Mouse (Mus musculus) heart, embryonic 13.5 days (tissue): ENCODE results near the gene Mast4. TPM values are rescaled to one million over a fixed set of nuclear protein-coding genes. Genes with fewer than 3 reads are reported as not detected.
A peak's percentile ranks its signal among the peaks of the same experiment; 100 is the strongest.

ENCODE experiments used
- ATAC-seq: fragments of 200-750 bp; cut with Nextera tagmentation; 2 replicates; pipeline ENCODE4 v1.8.0; 2017; ENCODE audit warnings: moderate TSS enrichment; ENCODE audit not compliant: insufficient number of reproducible peaks, low FRiP score, low TSS enrichment; ENCODE audit errors: extremely low read depth
- H3K27ac ChIP-seq: fragments of 300-500 bp; sonication (generic); replicated peaks from 2 replicates; pipeline ENCODE4 v1.5.1; 2015; ENCODE audit warnings: moderate library complexity, mild to moderate bottlenecking, inconsistent platforms
- H3K27me3 ChIP-seq: fragments of 300-500 bp; sonication (generic); replicated peaks from 2 replicates; pipeline ENCODE4 v1.6.1; 2015; ENCODE audit warnings: mild to moderate bottlenecking, inconsistent platforms
- H3K36me3 ChIP-seq: fragments of 300-500 bp; sonication (generic); 2 replicates; pipeline ENCODE4 v1.6.1; 2015; ENCODE audit warnings: mild to moderate bottlenecking, inconsistent platforms
- H3K4me1 ChIP-seq: fragments of 300-500 bp; sonication (generic); 2 replicates; pipeline ENCODE4 v1.6.1; 2015; ENCODE audit warnings: inconsistent platforms
- H3K4me2 ChIP-seq: fragments of 300-500 bp; sonication (generic); 2 replicates; pipeline ENCODE4 v1.6.1; 2015; ENCODE audit warnings: inconsistent platforms, mild to moderate bottlenecking, moderate library complexity
- H3K4me3 ChIP-seq: fragments of 300-500 bp; sonication (generic); 2 replicates; pipeline ENCODE4 v1.5.1; 2015; ENCODE audit warnings: moderate library complexity, mild to moderate bottlenecking, inconsistent platforms
- H3K9ac ChIP-seq: fragments of 300-500 bp; sonication (generic); 2 replicates; pipeline ENCODE4 v1.6.1; 2015; ENCODE audit warnings: inconsistent platforms, mild to moderate bottlenecking, moderate library complexity
- H3K9me3 ChIP-seq: fragments of 300-500 bp; sonication (generic); 2 replicates; pipeline ENCODE4 v1.6.1; 2016; ENCODE audit warnings: inconsistent platforms
- WGBS: fragments of 180-500 bp; shearing (Covaris S2); methylation state at CpG from one replicate; pipeline ENCODE4 v1.1.7; 2015; ENCODE audit warnings: mixed read lengths; 5-methylcytosine and 5-hydroxymethylcytosine counted together
- polyA plus RNA-seq: library from polyadenylated mRNA; unstranded; fragments of >200 nt; fragmentation: Nextera tagmentation; extraction: Ambion mirVana; gene quantifications from 2 replicates; pipeline ENCODE4 v1.2.1, GENCODE M21; 2015

Mast4 gene
- polyA plus RNA-seq, 1 experiment from 2014 or later: 36.8 TPM

DNA sequence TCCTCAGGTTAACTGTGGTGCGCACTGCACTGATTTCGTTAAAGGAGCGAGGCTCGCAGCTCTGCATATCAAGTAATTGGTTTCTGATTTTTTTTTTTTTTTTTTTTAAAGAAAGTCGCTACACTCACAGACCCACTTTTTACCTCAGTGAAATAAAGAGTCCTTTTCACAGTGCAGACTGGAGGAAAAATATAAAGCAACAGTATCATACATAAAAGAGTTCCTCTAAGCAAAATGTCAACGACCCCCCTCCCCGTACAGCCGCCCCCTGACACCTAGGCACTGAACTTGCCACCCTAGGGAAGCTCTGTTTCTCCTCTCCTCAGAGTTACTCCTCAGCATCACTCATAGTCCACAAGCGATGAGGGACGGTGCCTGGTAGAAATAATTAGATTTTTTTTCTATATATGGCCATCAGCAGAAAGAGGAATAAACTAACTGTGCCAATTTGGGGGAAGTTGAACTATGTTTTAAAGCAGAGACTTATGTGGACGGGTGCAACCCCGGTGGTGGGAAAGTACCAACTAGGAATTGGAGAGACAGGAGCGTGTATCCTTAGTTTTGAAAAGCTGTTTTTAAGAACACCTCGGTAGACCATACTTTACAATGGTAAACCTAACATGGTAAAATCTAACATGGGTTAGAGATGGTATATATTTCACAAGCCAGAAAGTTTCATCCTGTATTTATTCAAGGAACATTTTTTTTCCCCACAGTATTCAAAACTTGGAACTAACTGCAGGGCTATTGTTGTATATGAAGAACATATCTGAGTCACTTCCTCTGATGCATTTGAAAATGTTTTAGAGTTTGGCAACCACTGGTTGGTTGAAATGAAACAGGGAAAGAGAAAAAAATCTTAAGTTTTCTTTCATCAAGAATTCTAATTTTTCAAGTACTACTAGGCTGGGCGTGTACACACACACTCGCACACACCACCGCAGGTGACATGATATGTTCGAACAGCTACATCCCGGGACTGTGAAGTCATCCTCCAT, 375.7 kb downstream of the Mast4 start:
- Histone ChIP-seq H3K36me3 (no peaks in the 10 kb centered on the region), H3K27ac (peak overlapping the region; percentile 96), H3K4me1 (peaks cover 58% of the 10 kb centered on the region), H3K9me3 (no peaks in the 10 kb centered on the region), H3K9ac (peak overlapping the region; percentile 80), H3K27me3 (no peaks in the 10 kb centered on the region), H3K4me3 (peak overlapping the region; percentile 53), H3K4me2 (peak overlapping the region; percentile 70)
- WGBS: 42% methylated on average over 19 of the region's 19 CpGs
- ATAC-seq: no peak

DNA sequence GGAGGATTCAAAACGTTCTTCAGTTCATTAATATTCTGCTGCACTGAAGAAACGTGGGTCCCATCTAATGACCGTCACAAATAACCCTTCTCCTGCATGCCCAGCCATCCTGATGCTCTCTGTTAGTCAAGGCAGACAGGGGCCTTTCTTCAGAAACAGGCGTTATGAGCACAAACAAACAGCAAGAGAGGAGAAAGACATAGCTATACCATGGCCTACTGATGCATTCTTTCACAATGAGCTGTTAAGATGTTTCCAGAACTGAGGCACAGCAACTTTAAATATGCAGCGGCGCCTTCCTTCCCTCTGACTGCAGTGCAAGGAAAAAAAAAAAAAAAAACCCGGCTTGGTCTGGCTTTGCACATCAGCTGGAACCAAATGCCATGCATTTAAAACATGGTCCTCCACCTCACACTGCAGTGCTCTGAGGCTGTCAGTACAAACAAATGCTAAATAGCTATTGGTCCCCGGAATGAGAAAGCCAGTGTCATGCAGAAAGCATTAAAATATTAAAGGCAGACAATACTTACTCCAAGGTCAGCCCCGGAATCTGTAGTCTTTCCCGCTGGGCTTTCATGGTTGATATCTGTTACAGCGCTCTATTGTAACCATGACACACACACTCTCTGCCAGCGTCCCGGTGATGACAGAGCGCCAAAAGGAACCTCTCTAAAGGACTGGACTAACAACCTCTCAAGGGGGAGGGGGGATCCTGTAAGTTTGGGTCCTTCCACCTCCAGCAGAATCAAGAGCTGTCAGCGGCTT, 376.6 kb downstream of the Mast4 start:
- Histone ChIP-seq H3K9me3 (no peaks in the 10 kb centered on the region), H3K27ac (peak overlapping the region; percentile 96), H3K36me3 (no peaks in the 10 kb centered on the region), H3K27me3 (no peaks in the 10 kb centered on the region), H3K4me1 (peaks cover 62% of the 10 kb centered on the region), H3K9ac (peak overlapping the region; percentile 80), H3K4me2 (peak overlapping the region; percentile 70), H3K4me3 (peak overlapping the region; percentile 53)
- WGBS: 4% methylated on average over 15 of the region's 15 CpGs
- 0 out of 2 replicates have a peak, but pooled peaks have one; percentile 64 for ATAC-seq

DNA sequence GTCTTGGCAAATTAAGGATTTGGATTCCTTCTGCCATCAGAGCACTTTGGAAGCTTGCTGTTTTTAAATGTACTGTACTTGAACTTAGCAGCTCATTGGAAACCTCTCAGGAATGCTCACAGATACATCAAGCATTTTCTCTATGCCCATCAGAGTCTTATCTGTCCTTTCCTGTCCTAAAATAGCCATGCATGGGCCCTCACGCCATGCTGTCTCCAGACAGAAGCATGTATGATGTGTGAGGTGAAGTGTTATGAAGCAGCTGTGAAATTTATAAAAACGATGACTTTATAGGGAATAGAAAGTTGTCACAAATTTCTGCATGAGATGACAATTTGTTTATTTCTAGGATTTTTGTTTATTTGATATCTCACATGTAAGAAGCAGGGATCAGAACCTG, 378.8 kb downstream of the Mast4 start:
- H3K9me3 ChIP-seq: no peaks in the 10 kb centered on the region
- peaks cover 67% of the 10 kb centered on the region for H3K4me1 ChIP-seq
- H3K36me3 ChIP-seq: peaks cover 3% of the 10 kb centered on the region; the same call in 1 of the 2 replicates
- no peak overlapping the region for H3K4me3 ChIP-seq
- H3K27me3 ChIP-seq: no peaks in the 10 kb centered on the region
- peak overlapping the region; percentile 83 for H3K27ac ChIP-seq
- ATAC-seq: no peak
- H3K9ac ChIP-seq: no peak overlapping the region
- peak overlapping the region; percentile 70 for H3K4me2 ChIP-seq
- 40% methylated on average over 2 of the region's 2 CpGs for WGBS

DNA sequence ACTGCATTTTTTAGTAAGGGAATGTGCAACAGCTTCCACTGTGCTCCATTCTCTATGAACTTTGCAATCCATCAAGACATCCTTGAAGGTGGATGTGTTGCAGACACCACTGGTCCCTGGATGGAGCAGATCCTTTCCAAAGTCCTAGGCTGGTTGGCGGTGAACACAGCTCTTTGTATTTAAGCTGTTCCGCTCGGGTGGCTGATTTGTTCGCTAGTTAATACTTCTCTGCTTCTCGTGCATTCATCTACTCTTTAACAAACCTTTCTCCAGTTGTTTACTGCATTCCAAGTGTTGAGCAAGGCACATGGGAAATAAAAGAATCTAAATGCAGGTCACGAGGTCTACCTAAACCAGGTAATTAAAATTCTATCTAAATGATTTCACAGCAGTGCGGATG, 384.5 kb downstream of the Mast4 start:
- no peaks in the 10 kb centered on the region for H3K9me3 ChIP-seq
- H3K27me3 ChIP-seq: no peaks in the 10 kb centered on the region
- H3K36me3 ChIP-seq: peaks cover 3% of the 10 kb centered on the region; the same call in 1 of the 2 replicates
- H3K4me3 ChIP-seq: no peak overlapping the region
- no peak overlapping the region for H3K4me2 ChIP-seq
- 82% methylated on average over 7 of the region's 7 CpGs for WGBS
- no peak for ATAC-seq
- H3K27ac ChIP-seq: peak overlapping the region; percentile 77; the same call in 1 of the 2 replicates
- H3K4me1 ChIP-seq: peaks cover 63% of the 10 kb centered on the region
- H3K9ac ChIP-seq: no peak overlapping the region

DNA sequence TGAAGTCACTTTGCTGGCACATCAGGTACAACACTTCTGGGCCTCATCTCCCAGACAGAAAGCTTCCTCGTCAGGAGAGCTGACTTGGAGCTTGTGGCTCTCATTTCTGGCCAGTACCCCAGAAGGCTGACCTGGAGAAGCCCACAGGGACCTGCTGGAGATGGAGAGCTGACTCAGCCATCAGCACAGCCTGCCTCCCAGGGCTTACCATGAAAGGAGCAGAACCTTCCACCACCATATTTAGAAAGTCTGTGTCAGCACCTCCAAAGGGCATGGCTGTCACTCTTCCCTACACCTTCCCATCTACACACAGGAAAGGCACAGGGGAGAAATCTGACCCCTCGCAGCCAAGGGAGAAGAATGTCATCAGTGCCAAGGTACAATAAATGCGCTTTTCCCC, 385.3 kb downstream of the Mast4 start:
- 41% methylated on average over 3 of the region's 3 CpGs for WGBS
- Histone ChIP-seq H3K4me3 (no peak overlapping the region), H3K27me3 (no peaks in the 10 kb centered on the region), H3K27ac (peak overlapping the region; percentile 77), H3K36me3 (peaks cover 3% of the 10 kb centered on the region; the same call in 1 of the 2 replicates), H3K4me2 (no peak overlapping the region), H3K4me1 (peaks cover 61% of the 10 kb centered on the region), H3K9me3 (no peaks in the 10 kb centered on the region), H3K9ac (no peak overlapping the region)
- ATAC-seq: peak; percentile 54; the same call in 1 of the 2 replicates

DNA sequence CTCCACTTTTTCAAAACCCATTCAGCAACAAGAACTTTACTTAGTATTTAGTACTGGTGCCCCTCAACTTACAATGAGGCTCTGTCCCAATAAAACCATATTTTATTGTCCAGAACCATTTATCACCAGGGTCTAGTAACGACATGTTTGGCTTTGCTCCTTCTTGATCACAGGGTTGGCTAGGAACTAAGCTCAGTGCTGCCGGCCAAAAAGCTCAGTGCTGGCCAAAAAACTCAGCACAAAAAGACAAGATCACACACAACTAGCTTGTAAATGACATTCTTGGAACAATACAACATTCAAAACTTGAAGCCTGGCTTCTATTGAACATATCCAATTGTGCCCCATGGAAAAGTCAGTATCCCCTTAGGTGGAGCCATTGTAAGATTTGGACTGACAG, 386.8 kb downstream of the Mast4 start:
- H3K27me3 ChIP-seq: no peaks in the 10 kb centered on the region
- H3K36me3 ChIP-seq: peaks cover 3% of the 10 kb centered on the region; the same call in 1 of the 2 replicates
- 72% methylated on average over 2 of the region's 2 CpGs for WGBS
- no peak overlapping the region for H3K9ac ChIP-seq
- ATAC-seq: no peak
- H3K9me3 ChIP-seq: no peaks in the 10 kb centered on the region
- H3K4me2 ChIP-seq: no peak overlapping the region
- H3K4me1 ChIP-seq: peaks cover 50% of the 10 kb centered on the region
- H3K4me3 ChIP-seq: no peak overlapping the region
- H3K27ac ChIP-seq: no peak overlapping the region

DNA sequence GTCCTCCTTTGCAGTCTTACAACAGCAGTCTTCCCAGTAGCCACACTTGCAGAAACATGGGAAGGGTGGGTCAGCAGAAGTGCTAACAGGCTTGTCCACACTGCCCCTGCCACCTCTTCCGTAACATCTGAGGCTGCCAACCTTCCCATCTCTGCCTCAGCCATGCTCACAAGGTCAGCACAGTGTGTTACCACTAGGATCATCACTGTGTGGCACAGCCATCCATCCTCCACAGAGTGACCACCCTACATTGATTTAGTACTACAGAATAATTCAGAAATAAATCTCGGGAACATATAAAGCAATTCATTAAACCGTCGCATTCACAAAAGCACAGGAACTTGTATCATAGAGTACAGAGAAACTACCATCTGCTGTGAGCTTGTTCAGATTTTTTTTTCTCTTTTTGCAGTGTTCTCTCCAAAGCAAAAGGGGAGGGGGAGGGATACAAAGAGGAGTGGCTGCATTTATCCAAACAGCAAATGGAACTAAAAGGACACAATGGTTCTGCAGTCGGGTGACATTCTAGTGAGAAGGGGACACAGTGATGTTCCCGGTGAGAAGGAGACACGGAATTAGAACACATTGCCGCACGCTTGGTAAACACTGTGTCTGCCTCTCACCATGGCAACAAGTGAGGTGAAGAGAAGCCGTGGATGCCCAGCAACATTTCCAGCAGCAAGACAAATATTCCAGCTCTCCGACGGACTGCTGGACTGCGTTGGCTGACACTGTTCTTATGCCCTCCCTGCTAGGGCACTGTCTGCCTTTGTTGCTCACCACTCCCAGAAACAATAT, 388.1 kb downstream of the Mast4 start:
- H3K9ac ChIP-seq: no peak overlapping the region; the same call in 1 of the 2 replicates
- no peak for ATAC-seq
- no peaks in the 10 kb centered on the region for H3K27me3 ChIP-seq
- H3K4me1 ChIP-seq: peaks cover 49% of the 10 kb centered on the region
- no peak overlapping the region for H3K4me3 ChIP-seq
- no peaks in the 10 kb centered on the region for H3K9me3 ChIP-seq
- WGBS: 60% methylated on average over 13 of the region's 13 CpGs
- peak overlapping the region; percentile 54 for H3K27ac ChIP-seq
- no peaks in the 10 kb centered on the region for H3K36me3 ChIP-seq
- H3K4me2 ChIP-seq: peak overlapping the region; percentile 14

DNA sequence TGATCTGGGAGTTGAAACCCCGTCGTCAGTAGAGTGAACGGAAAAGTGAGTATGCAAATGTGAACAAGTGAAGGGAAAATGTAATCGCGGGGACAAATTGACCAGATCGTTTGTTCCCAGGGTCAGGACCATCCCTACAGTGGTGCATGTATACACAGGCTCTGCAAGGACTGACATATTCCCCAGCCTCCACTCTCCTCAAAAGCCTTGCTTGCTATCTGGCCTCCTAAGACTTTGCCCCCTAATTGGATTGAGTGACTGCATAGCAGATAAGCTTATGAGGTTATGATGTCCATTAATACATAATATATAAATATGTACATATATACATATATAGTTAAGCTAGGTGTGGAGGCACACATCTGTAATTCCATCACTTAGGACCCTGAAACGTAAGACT, 388.8 kb downstream of the Mast4 start:
- Histone ChIP-seq H3K9me3 (no peaks in the 10 kb centered on the region), H3K27me3 (no peaks in the 10 kb centered on the region), H3K9ac (no peak overlapping the region), H3K4me2 (no peak overlapping the region), H3K4me3 (no peak overlapping the region), H3K4me1 (peaks cover 45% of the 10 kb centered on the region), H3K36me3 (no peaks in the 10 kb centered on the region), H3K27ac (no peak overlapping the region)
- WGBS: 84% methylated on average over 7 of the region's 7 CpGs
- no peak for ATAC-seq

DNA sequence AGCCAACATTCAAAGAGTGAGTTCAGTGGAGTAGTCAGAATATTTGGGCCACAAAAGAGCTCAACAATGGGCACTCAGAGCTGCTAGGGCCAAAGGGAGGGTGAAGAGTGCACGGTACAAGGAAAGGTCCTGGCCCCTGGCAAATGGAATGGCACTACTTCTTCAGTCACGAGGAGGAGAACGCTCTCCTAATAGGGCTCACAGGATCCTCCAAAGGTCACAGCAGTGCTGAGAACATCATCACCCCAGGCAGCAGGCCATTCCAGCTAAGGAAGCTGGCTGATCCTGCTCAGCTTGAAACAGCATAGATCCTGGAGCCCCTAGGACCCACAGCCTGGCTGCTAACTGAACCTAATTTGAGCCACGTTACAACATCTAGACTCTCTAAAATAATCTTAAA, 389.8 kb downstream of the Mast4 start:
- WGBS: 76% methylated on average over 4 of the region's 4 CpGs
- H3K9me3 ChIP-seq: no peaks in the 10 kb centered on the region

DNA sequence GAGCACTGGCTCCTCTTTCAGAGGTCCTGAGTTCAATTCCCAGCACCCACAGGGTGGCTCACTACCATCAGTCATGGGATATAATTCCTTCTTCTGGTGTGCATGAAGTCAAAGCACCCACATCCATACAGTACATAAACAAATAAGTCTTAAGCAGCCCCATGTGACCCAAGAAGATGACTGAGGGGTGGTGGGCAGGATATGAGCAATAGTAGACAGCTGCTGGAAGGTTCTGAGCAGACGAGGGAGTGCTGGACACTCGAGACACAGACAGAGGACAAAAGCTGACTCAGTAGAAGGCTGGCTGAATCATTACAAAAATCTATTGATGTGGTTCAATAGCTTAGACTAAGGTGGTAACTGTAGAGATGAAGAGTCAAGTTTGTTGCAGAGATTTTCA, 391.7 kb downstream of the Mast4 start:
- Histone ChIP-seq H3K9me3 (no peaks in the 10 kb centered on the region), H3K4me3 (no peak overlapping the region), H3K27ac (no peak overlapping the region), H3K27me3 (no peaks in the 10 kb centered on the region), H3K4me2 (no peak overlapping the region), H3K36me3 (no peaks in the 10 kb centered on the region), H3K9ac (no peak overlapping the region), H3K4me1 (peaks cover 35% of the 10 kb centered on the region)
- ATAC-seq: no peak
- WGBS: 75% methylated on average over 2 of the region's 2 CpGs

More for the DNA sequence above, 389.8 kb downstream of the Mast4 start:
- no peak for ATAC-seq
- Histone ChIP-seq H3K4me1 (peaks cover 36% of the 10 kb centered on the region), H3K36me3 (no peaks in the 10 kb centered on the region), H3K4me2 (no peak overlapping the region), H3K27me3 (no peaks in the 10 kb centered on the region), H3K9ac (no peak overlapping the region), H3K27ac (no peak overlapping the region), H3K4me3 (no peak overlapping the region)
